Mouse (Mus musculus): ENCODE measurements around the gene Hoxc8. TPM values are rescaled to one million over a fixed set of nuclear protein-coding genes. Genes with fewer than 3 reads are reported as not detected.

Hoxc8 gene
- polyA plus RNA-seq, 1 experiment: 1.1 TPM

DNA sequence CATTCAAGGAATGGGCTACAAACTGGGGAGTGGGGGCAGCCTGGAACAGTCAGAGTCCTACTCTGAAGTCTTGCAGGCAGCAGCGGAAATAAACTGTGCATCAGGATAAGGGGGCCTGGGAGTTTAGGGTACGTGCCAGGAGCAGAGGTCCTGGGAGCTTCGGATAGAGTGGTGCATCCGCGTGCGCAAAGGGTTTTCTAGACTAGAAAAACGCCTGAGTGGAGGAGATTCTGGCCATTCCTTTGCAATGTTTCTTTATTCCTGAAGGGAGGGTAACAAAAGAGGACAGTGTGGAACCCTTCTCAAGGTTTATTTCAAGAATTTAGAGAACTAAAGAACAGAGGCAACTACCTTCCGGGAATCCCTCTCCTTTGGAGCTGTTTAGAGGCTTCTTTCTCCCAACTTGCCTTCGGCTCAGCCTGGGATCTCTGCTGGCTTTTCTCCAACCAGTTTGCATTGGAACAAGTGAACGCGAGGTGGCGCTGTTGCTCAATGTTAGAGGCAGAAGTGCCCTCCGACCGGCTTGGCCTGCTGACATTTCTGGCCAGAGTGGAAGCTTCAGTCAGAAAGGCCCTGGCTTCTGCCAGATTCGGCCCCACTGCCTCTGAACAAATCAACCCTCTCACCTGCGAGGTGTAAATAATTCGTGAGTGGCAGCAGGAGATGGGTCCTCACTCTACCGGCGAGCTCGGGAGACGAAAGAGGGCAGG, 3.1 kb upstream of the Hoxc8 start:
- Histone ChIP-seq H3K36me3 (ENCODE audit: control insufficient read depth, insufficient read depth) (peaks cover 27% of the 10 kb centered on the region), H3K27me3 (ENCODE audit: control insufficient read depth, insufficient read depth, insufficient read length) (no peaks in the 10 kb centered on the region), H3K79me3 (ENCODE audit: low read depth) (peaks cover 18% of the 10 kb centered on the region), H3ac (ENCODE audit: control insufficient read depth, insufficient read length, low read depth) (no peak overlapping the region), H3K4me3 (ENCODE audit: insufficient read depth, poor library complexity, severe bottlenecking) (no peak overlapping the region), H3K79me2 (ENCODE audit: control insufficient read depth, insufficient read depth) (peaks cover 70% of the 10 kb centered on the region)
- TF ChIP-seq CTCF (IDR thresholded peaks at IDR 0.05; ENCODE audit: control insufficient read depth, insufficient read depth, insufficient read length): peak; percentile 94
- TF ChIP-seq MYOD1 (IDR thresholded peaks at IDR 0.05; ENCODE audit: control insufficient read depth, insufficient read length, low read depth): no peak
- peak; percentile 42 for TF ChIP-seq MAX (IDR thresholded peaks at IDR 0.05)
- TF ChIP-seq CEBPB (IDR thresholded peaks at IDR 0.05; ENCODE audit: low read depth): no peak
- TF ChIP-seq USF1 (IDR thresholded peaks at IDR 0.05; ENCODE audit: low read depth): no peak
- no peak for TF ChIP-seq FOSL1 (IDR thresholded peaks at IDR 0.05; ENCODE audit: insufficient read depth, low read length, poor library complexity, severe bottlenecking)

DNA sequence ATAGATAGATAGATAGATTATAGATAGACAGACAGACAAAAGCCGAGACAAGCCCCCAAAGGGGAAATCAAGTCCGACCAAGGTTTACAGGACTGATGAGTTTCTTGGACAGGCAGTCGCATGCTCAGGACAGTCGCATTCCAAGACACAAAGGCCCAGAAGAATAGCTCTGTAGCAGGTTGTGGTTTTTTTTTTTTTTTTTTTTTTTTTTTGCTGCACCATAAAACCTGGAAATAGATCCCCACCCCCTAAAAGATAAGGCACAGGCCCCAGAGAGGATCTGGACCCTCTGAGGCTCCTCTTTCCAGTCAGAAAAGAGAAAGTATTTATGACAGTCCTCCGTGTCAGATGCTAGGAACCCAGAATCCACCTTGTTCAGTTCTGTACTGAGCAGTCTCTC, 2.3 kb upstream of the Hoxc8 start:
- no peaks in the 10 kb centered on the region for H3K27me3 ChIP-seq (ENCODE audit: control insufficient read depth, insufficient read depth, insufficient read length)
- H3ac ChIP-seq (ENCODE audit: control insufficient read depth, insufficient read length, low read depth): no peak overlapping the region
- TF ChIP-seq MYOD1 (IDR thresholded peaks at IDR 0.05; ENCODE audit: control insufficient read depth, insufficient read length, low read depth) (no peak), USF1 (IDR thresholded peaks at IDR 0.05; ENCODE audit: low read depth) (no peak), MYOG (IDR thresholded peaks at IDR 0.05; ENCODE audit: control insufficient read depth, extremely low read depth, insufficient read length) (no peak), FOSL1 (IDR thresholded peaks at IDR 0.05; ENCODE audit: insufficient read depth, low read length, poor library complexity, severe bottlenecking) (no peak), MAX (IDR thresholded peaks at IDR 0.05) (no peak), CTCF (IDR thresholded peaks at IDR 0.05; ENCODE audit: control insufficient read depth, insufficient read depth, insufficient read length) (no peak)
- peaks cover 11% of the 10 kb centered on the region for H3K79me3 ChIP-seq (ENCODE audit: low read depth)
- peaks cover 27% of the 10 kb centered on the region for H3K36me3 ChIP-seq (ENCODE audit: control insufficient read depth, insufficient read depth)
- peaks cover 62% of the 10 kb centered on the region for H3K79me2 ChIP-seq (ENCODE audit: control insufficient read depth, insufficient read depth)
- H3K4me3 ChIP-seq (ENCODE audit: insufficient read depth, poor library complexity, severe bottlenecking): no peak overlapping the region

GRCm38 (mm10) chr15:102991782-102992181, 1.4 kb downstream of the Hoxc8 start:
- H3ac ChIP-seq (ENCODE audit: control insufficient read depth, insufficient read length, low read depth): no peak overlapping the region
- TF ChIP-seq USF1 (IDR thresholded peaks at IDR 0.05; ENCODE audit: low read depth) (no peak), MAX (IDR thresholded peaks at IDR 0.05) (no peak), CTCF (IDR thresholded peaks at IDR 0.05; ENCODE audit: control insufficient read depth, insufficient read depth, insufficient read length) (no peak), CEBPB (IDR thresholded peaks at IDR 0.05; ENCODE audit: low read depth) (no peak), MYOG (IDR thresholded peaks at IDR 0.05; ENCODE audit: control insufficient read depth, extremely low read depth, insufficient read length) (no peak), MYOD1 (IDR thresholded peaks at IDR 0.05; ENCODE audit: control insufficient read depth, insufficient read length, low read depth) (no peak), FOSL1 (IDR thresholded peaks at IDR 0.05; ENCODE audit: insufficient read depth, low read length, poor library complexity, severe bottlenecking) (no peak)
- no peaks in the 10 kb centered on the region for H3K27me3 ChIP-seq (ENCODE audit: control insufficient read depth, insufficient read depth, insufficient read length)
- no peak overlapping the region for H3K4me3 ChIP-seq (ENCODE audit: insufficient read depth, poor library complexity, severe bottlenecking)
- peaks cover 7% of the 10 kb centered on the region for H3K36me3 ChIP-seq (ENCODE audit: control insufficient read depth, insufficient read depth)
- H3K79me2 ChIP-seq (ENCODE audit: control insufficient read depth, insufficient read depth): peaks cover 56% of the 10 kb centered on the region
- H3K79me3 ChIP-seq (ENCODE audit: low read depth): peaks cover 7% of the 10 kb centered on the region

GRCm38 (mm10) chr15:102992206-102992605, 1.8 kb downstream of the Hoxc8 start:
- H3K79me3 ChIP-seq (ENCODE audit: low read depth): peaks cover 7% of the 10 kb centered on the region
- no peaks in the 10 kb centered on the region for H3K27me3 ChIP-seq (ENCODE audit: control insufficient read depth, insufficient read depth, insufficient read length)
- H3K4me3 ChIP-seq (ENCODE audit: insufficient read depth, poor library complexity, severe bottlenecking): no peak overlapping the region
- H3K79me2 ChIP-seq (ENCODE audit: control insufficient read depth, insufficient read depth): peaks cover 59% of the 10 kb centered on the region
- H3K36me3 ChIP-seq (ENCODE audit: control insufficient read depth, insufficient read depth): peaks cover 7% of the 10 kb centered on the region
- no peak overlapping the region for H3ac ChIP-seq (ENCODE audit: control insufficient read depth, insufficient read length, low read depth)
- no peak for TF ChIP-seq CEBPB (IDR thresholded peaks at IDR 0.05; ENCODE audit: low read depth)
- no peak for TF ChIP-seq MAX (IDR thresholded peaks at IDR 0.05)
- no peak for TF ChIP-seq MYOD1 (IDR thresholded peaks at IDR 0.05; ENCODE audit: control insufficient read depth, insufficient read length, low read depth)
- TF ChIP-seq FOSL1 (IDR thresholded peaks at IDR 0.05; ENCODE audit: insufficient read depth, low read length, poor library complexity, severe bottlenecking): no peak

DNA sequence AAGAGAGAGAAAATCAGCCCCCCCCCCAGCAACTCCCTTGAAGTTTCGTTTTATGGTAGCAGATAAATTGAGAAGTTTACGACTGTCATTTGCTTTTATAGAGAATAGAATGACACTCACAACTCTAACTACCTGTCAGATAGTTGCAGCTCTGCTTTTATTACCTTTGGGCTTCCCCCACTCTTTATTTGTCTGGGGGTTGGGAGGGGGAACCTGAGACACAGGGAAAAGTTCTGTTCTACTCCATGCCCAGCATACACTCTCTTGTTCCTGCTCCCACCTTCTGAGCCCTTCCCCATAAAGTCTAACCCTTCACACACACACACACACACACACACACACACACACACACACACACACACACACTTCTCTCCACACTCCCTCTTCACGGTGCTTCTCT, 2.5 kb downstream of the Hoxc8 start:
- no peak for TF ChIP-seq MAX (IDR thresholded peaks at IDR 0.05)
- no peak for TF ChIP-seq MYOG (IDR thresholded peaks at IDR 0.05; ENCODE audit: control insufficient read depth, extremely low read depth, insufficient read length)
- TF ChIP-seq CEBPB (IDR thresholded peaks at IDR 0.05; ENCODE audit: low read depth): no peak
- Histone ChIP-seq H3K79me3 (ENCODE audit: low read depth) (peaks cover 7% of the 10 kb centered on the region), H3K4me3 (ENCODE audit: insufficient read depth, poor library complexity, severe bottlenecking) (no peak overlapping the region), H3ac (ENCODE audit: control insufficient read depth, insufficient read length, low read depth) (no peak overlapping the region), H3K79me2 (ENCODE audit: control insufficient read depth, insufficient read depth) (peaks cover 58% of the 10 kb centered on the region), H3K27me3 (ENCODE audit: control insufficient read depth, insufficient read depth, insufficient read length) (no peaks in the 10 kb centered on the region), H3K36me3 (ENCODE audit: control insufficient read depth, insufficient read depth) (peaks cover 4% of the 10 kb centered on the region)

DNA sequence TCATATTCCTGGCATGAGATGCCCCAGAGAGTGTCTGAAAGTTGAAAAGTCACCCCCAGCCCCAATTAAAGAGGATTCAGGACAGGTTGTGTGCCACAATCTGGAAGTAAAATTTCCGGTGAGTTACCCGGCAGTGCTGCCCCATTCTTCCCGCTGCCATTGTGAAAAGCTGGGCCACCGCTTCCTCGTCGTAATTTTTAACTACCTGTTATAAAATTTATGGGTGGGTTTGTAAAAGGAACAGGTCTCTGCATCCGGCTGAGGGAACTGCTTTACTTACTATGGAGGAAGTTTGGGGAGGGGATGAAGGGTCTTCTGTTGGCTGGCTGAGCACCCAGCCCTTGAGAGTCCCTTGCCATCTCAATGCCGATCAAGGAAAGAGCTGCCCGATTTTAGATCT, 6.1 kb downstream of the Hoxc8 start:
- TF ChIP-seq CEBPB (IDR thresholded peaks at IDR 0.05; ENCODE audit: low read depth) (no peak), USF1 (IDR thresholded peaks at IDR 0.05; ENCODE audit: low read depth) (no peak), MYOG (IDR thresholded peaks at IDR 0.05; ENCODE audit: control insufficient read depth, extremely low read depth, insufficient read length) (no peak), MAX (IDR thresholded peaks at IDR 0.05) (no peak), FOSL1 (IDR thresholded peaks at IDR 0.05; ENCODE audit: insufficient read depth, low read length, poor library complexity, severe bottlenecking) (no peak), MYOD1 (IDR thresholded peaks at IDR 0.05; ENCODE audit: control insufficient read depth, insufficient read length, low read depth) (no peak), CTCF (IDR thresholded peaks at IDR 0.05; ENCODE audit: control insufficient read depth, insufficient read depth, insufficient read length) (no peak)
- no peak overlapping the region for H3ac ChIP-seq (ENCODE audit: control insufficient read depth, insufficient read length, low read depth)
- H3K36me3 ChIP-seq (ENCODE audit: control insufficient read depth, insufficient read depth): no peaks in the 10 kb centered on the region
- H3K79me2 ChIP-seq (ENCODE audit: control insufficient read depth, insufficient read depth): peaks cover 64% of the 10 kb centered on the region
- H3K27me3 ChIP-seq (ENCODE audit: control insufficient read depth, insufficient read depth, insufficient read length): no peaks in the 10 kb centered on the region
- no peak overlapping the region for H3K4me3 ChIP-seq (ENCODE audit: insufficient read depth, poor library complexity, severe bottlenecking)
- peaks cover 15% of the 10 kb centered on the region for H3K79me3 ChIP-seq (ENCODE audit: low read depth)
